Mouse (Mus musculus): ENCODE results near the gene Rufy4. TPM values are rescaled to one million over a fixed set of nuclear protein-coding genes. Genes with fewer than 3 reads are reported as not detected.

Rufy4 gene
- polyA plus RNA-seq, 1 experiment from 2014 or later = 0.25 TPM

- ATAC-seq (ENCODE audit: insufficient read depth, low FRiP score) = no peak
These were observed 5.7 kb downstream of the Rufy4 start for GRCm38 (mm10) chr1:74130883-74131659.

GRCm38 (mm10) chr1:74132011-74132410, 6.7 kb downstream of the Rufy4 start:
- no peak overlapping the region for H3K9ac ChIP-seq (ENCODE audit: low read length)
- no peaks in the 10 kb centered on the region for H3K36me3 ChIP-seq (ENCODE audit: control insufficient read depth, insufficient read depth, low read length)
- H3K27ac ChIP-seq (ENCODE audit: low read length) = no peak overlapping the region
- no peaks in the 10 kb centered on the region for H3K27me3 ChIP-seq (ENCODE audit: control insufficient read depth, insufficient read depth, low read length)
- no peaks in the 10 kb centered on the region for H3K9me3 ChIP-seq (replicated peaks; ENCODE audit: control insufficient read depth, low read length)
- no peak for ATAC-seq (ENCODE audit: insufficient read depth, low FRiP score)
- H3K4me1 ChIP-seq (ENCODE audit: control insufficient read depth, insufficient read depth, low read length) = no peaks in the 10 kb centered on the region
- 66% methylated on average over 3 of the region's 3 CpGs for WGBS
- no peak overlapping the region for H3K4me2 ChIP-seq (ENCODE audit: low read depth, low read length)
- H3K4me3 ChIP-seq (replicated peaks; ENCODE audit: low read length) = no peak overlapping the region

More at GRCm38 (mm10) chr1:74130883-74131659, 5.7 kb downstream of the Rufy4 start:
- 88% methylated on average over 8 of the region's 8 CpGs for WGBS
- Histone ChIP-seq H3K27ac (ENCODE audit: low read length) (no peak overlapping the region), H3K9ac (ENCODE audit: low read length) (no peak overlapping the region), H3K4me1 (ENCODE audit: control insufficient read depth, insufficient read depth, low read length) (no peaks in the 10 kb centered on the region), H3K36me3 (ENCODE audit: control insufficient read depth, insufficient read depth, low read length) (no peaks in the 10 kb centered on the region), H3K27me3 (ENCODE audit: control insufficient read depth, insufficient read depth, low read length) (no peaks in the 10 kb centered on the region), H3K4me2 (ENCODE audit: low read depth, low read length) (no peak overlapping the region), H3K4me3 (replicated peaks; ENCODE audit: low read length) (no peak overlapping the region), H3K9me3 (replicated peaks; ENCODE audit: control insufficient read depth, low read length) (no peaks in the 10 kb centered on the region)

DNA sequence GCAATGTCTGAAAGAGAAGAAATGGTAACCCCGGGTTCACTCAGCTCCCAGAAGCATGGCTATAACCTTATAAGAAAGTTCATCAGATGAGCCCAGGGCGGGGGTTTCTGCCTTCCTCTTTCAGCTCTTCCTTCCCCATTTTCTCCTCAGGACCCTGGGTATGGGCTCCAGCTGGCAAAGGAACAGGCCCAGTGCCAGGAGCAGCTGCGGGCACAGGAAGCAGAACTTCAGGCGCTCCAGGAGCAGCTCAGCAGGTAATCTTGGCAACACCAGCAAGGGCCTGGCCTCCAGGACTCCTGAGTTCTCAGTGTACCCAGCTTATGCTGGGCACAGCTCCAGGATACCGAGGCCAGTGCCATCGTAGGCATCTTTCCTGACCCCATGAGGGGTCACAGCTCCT, 8.6 kb downstream of the Rufy4 start:
- ATAC-seq (ENCODE audit: insufficient read depth, low FRiP score) = no peak
- Histone ChIP-seq H3K4me3 (replicated peaks; ENCODE audit: low read length) (no peak overlapping the region), H3K36me3 (ENCODE audit: control insufficient read depth, insufficient read depth, low read length) (no peaks in the 10 kb centered on the region), H3K27me3 (ENCODE audit: control insufficient read depth, insufficient read depth, low read length) (no peaks in the 10 kb centered on the region), H3K4me1 (ENCODE audit: control insufficient read depth, insufficient read depth, low read length) (no peaks in the 10 kb centered on the region), H3K4me2 (ENCODE audit: low read depth, low read length) (no peak overlapping the region), H3K9ac (ENCODE audit: low read length) (no peak overlapping the region), H3K9me3 (replicated peaks; ENCODE audit: control insufficient read depth, low read length) (no peaks in the 10 kb centered on the region), H3K27ac (ENCODE audit: low read length) (no peak overlapping the region)
- WGBS = 72% methylated on average over 6 of the region's 6 CpGs

- Histone ChIP-seq H3K9ac (ENCODE audit: low read length) (no peak overlapping the region), H3K4me1 (ENCODE audit: control insufficient read depth, insufficient read depth, low read length) (no peaks in the 10 kb centered on the region), H3K4me3 (replicated peaks; ENCODE audit: low read length) (no peak overlapping the region), H3K4me2 (ENCODE audit: low read depth, low read length) (no peak overlapping the region), H3K27ac (ENCODE audit: low read length) (no peak overlapping the region), H3K9me3 (replicated peaks; ENCODE audit: control insufficient read depth, low read length) (no peaks in the 10 kb centered on the region), H3K36me3 (ENCODE audit: control insufficient read depth, insufficient read depth, low read length) (no peaks in the 10 kb centered on the region), H3K27me3 (ENCODE audit: control insufficient read depth, insufficient read depth, low read length) (no peaks in the 10 kb centered on the region)
- ATAC-seq (ENCODE audit: insufficient read depth, low FRiP score) = no peak
- 70% methylated on average over 6 of the region's 6 CpGs for WGBS
These were observed 10.1 kb downstream of the Rufy4 start for GRCm38 (mm10) chr1:74135326-74135950.

DNA sequence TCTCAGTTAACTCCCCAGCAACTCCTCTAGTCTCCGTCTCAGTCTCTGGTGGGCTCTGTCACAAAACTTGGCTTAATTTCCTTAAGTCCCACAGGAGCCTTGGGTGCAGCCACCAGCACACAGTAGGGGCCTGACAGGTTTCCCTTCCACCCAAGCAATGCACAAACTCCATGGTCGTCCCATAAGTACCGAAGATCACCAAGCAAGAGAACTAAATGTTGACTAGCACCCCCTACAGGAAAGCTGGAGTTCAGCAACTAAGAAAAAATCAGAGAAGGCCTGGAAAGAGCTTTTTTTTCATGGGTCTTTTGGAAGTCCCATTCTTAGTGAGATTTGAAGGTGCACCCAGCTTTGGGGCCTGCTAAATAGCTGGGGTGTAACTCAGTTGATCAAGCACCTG, 14.1 kb downstream of the Rufy4 start:
- WGBS = 59% methylated on average over 3 of the region's 3 CpGs
- Histone ChIP-seq H3K4me2 (ENCODE audit: low read depth, low read length) (no peak overlapping the region), H3K9ac (ENCODE audit: low read length) (no peak overlapping the region), H3K9me3 (replicated peaks; ENCODE audit: control insufficient read depth, low read length) (no peaks in the 10 kb centered on the region), H3K4me1 (ENCODE audit: control insufficient read depth, insufficient read depth, low read length) (no peaks in the 10 kb centered on the region), H3K36me3 (ENCODE audit: control insufficient read depth, insufficient read depth, low read length) (no peaks in the 10 kb centered on the region), H3K4me3 (replicated peaks; ENCODE audit: low read length) (no peak overlapping the region), H3K27me3 (ENCODE audit: control insufficient read depth, insufficient read depth, low read length) (no peaks in the 10 kb centered on the region), H3K27ac (ENCODE audit: low read length) (no peak overlapping the region)
- ATAC-seq (ENCODE audit: insufficient read depth, low FRiP score) = no peak

- no peaks in the 10 kb centered on the region for H3K9me3 ChIP-seq (replicated peaks; ENCODE audit: control insufficient read depth, low read length)
- H3K27ac ChIP-seq (ENCODE audit: low read length) = no peak overlapping the region
- no peak overlapping the region for H3K9ac ChIP-seq (ENCODE audit: low read length)
- no peaks in the 10 kb centered on the region; the same call in 1 of the 2 replicates for H3K4me1 ChIP-seq (ENCODE audit: control insufficient read depth, insufficient read depth, low read length)
- H3K4me3 ChIP-seq (replicated peaks; ENCODE audit: low read length) = no peak overlapping the region
- H3K27me3 ChIP-seq (ENCODE audit: control insufficient read depth, insufficient read depth, low read length) = no peaks in the 10 kb centered on the region
- H3K36me3 ChIP-seq (ENCODE audit: control insufficient read depth, insufficient read depth, low read length) = no peaks in the 10 kb centered on the region
- no peak overlapping the region for H3K4me2 ChIP-seq (ENCODE audit: low read depth, low read length)
- no peak for ATAC-seq (ENCODE audit: insufficient read depth, low FRiP score)
- WGBS = 79% methylated on average over 8 of the region's 8 CpGs
These were observed 16.4 kb downstream of the Rufy4 start for GRCm38 (mm10) chr1:74141781-74142180.

- Histone ChIP-seq H3K4me3 (replicated peaks; ENCODE audit: low read length) (no peak overlapping the region), H3K4me1 (ENCODE audit: control insufficient read depth, insufficient read depth, low read length) (no peaks in the 10 kb centered on the region; the same call in 1 of the 2 replicates), H3K9ac (ENCODE audit: low read length) (no peak overlapping the region), H3K27ac (ENCODE audit: low read length) (no peak overlapping the region), H3K4me2 (ENCODE audit: low read depth, low read length) (no peak overlapping the region), H3K9me3 (replicated peaks; ENCODE audit: control insufficient read depth, low read length) (no peaks in the 10 kb centered on the region), H3K27me3 (ENCODE audit: control insufficient read depth, insufficient read depth, low read length) (no peaks in the 10 kb centered on the region), H3K36me3 (ENCODE audit: control insufficient read depth, insufficient read depth, low read length) (no peaks in the 10 kb centered on the region)
- 80% methylated on average over 6 of the region's 6 CpGs for WGBS
- no peak for ATAC-seq (ENCODE audit: insufficient read depth, low FRiP score)
These were observed 24.0 kb downstream of the Rufy4 start for GRCm38 (mm10) chr1:74149106-74149885.

DNA sequence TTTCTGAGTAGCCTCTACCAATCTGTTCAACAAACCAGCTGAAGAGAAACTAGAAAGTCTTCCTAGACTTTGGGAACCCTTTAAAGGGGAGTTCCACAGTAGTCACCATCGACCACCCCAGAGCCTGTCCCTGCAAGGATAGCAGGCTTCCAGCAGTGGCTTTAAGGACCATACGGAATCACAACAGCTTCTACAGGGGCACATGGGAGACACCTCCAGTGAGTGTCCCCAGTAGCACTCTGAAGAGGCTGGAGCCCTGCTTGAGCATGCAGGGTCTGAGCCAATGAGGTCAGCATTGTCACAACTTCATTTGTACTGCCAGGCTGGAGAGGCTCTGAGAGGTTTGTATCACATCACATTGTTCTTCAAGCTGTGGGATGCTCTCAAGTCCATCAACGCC, 24.8 kb downstream of the Rufy4 start:
- no peak overlapping the region for H3K4me2 ChIP-seq (ENCODE audit: low read depth, low read length)
- no peak overlapping the region for H3K4me3 ChIP-seq (replicated peaks; ENCODE audit: low read length)
- no peaks in the 10 kb centered on the region for H3K9me3 ChIP-seq (replicated peaks; ENCODE audit: control insufficient read depth, low read length)
- WGBS = 67% methylated on average over 3 of the region's 3 CpGs
- no peak for ATAC-seq (ENCODE audit: insufficient read depth, low FRiP score)
- H3K4me1 ChIP-seq (ENCODE audit: control insufficient read depth, insufficient read depth, low read length) = no peaks in the 10 kb centered on the region; the same call in 1 of the 2 replicates
- no peaks in the 10 kb centered on the region for H3K27me3 ChIP-seq (ENCODE audit: control insufficient read depth, insufficient read depth, low read length)
- no peaks in the 10 kb centered on the region for H3K36me3 ChIP-seq (ENCODE audit: control insufficient read depth, insufficient read depth, low read length)
- no peak overlapping the region for H3K27ac ChIP-seq (ENCODE audit: low read length)
- no peak overlapping the region for H3K9ac ChIP-seq (ENCODE audit: low read length)

GRCm38 (mm10) chr1:74151091-74151490, 25.8 kb downstream of the Rufy4 start:
- ATAC-seq (ENCODE audit: insufficient read depth, low FRiP score) = no peak
- H3K27ac ChIP-seq (ENCODE audit: low read length) = no peak overlapping the region
- no peak overlapping the region for H3K4me2 ChIP-seq (ENCODE audit: low read depth, low read length)
- H3K9ac ChIP-seq (ENCODE audit: low read length) = no peak overlapping the region
- no peak overlapping the region for H3K4me3 ChIP-seq (replicated peaks; ENCODE audit: low read length)
- no peaks in the 10 kb centered on the region for H3K9me3 ChIP-seq (replicated peaks; ENCODE audit: control insufficient read depth, low read length)
- 62% methylated on average over 3 of the region's 3 CpGs for WGBS
- H3K4me1 ChIP-seq (ENCODE audit: control insufficient read depth, insufficient read depth, low read length) = no peaks in the 10 kb centered on the region; the same call in 1 of the 2 replicates
- H3K27me3 ChIP-seq (ENCODE audit: control insufficient read depth, insufficient read depth, low read length) = no peaks in the 10 kb centered on the region
- H3K36me3 ChIP-seq (ENCODE audit: control insufficient read depth, insufficient read depth, low read length) = no peaks in the 10 kb centered on the region
